In genomic region chr6:97795175-97795574, GRCm38 (mm10) we compare ENCODE assay signal across 13 mouse cellular contexts.
"Had no signal": no experiment of that assay in that cellular context is flagged by ENCODE, and none has a peak within 500 bp of the region (broad histone marks: within the 10 kb centered on the region; RNA-seq: fewer than 3 reads in every experiment).

No protein-coding gene starts in this region.

- DNase-seq: gastrocnemius, adult 2 months; gastrocnemius, postnatal 10 days; heart, adult 2 months; heart, postnatal 14 days; heart, postnatal 4 days; kidney, adult 11 months; kidney, adult 2 months; kidney, adult 9 months; kidney, postnatal 14 days; kidney, postnatal 36 days; layer of hippocampus, adult 9-11 months; layer of hippocampus, postnatal 36 days; left cerebral cortex, postnatal 4 days had no signal
